Mouse (Mus musculus) hindbrain, embryonic 15.5 days (tissue): ENCODE data around the gene Elf2. TPM values are rescaled to one million over a fixed set of nuclear protein-coding genes. Genes with fewer than 3 reads are reported as not detected.
"Not testable (repeated sequence)": the region's sequence is repeated elsewhere in the genome, so short reads cannot be mapped to it uniquely, and the experiment has no call there.

Experiments used
- ATAC-seq: fragments of 200-750 bp; cut with Nextera tagmentation; 2 replicates; pipeline ENCODE4 v1.8.0; 2017; ENCODE audit warnings: low read depth, moderate number of reproducible peaks, moderate TSS enrichment; ENCODE audit not compliant: low FRiP score
- H3K27ac ChIP-seq: fragments of 300-500 bp; sonication (generic); replicated peaks from 2 replicates; pipeline ENCODE4 v1.5.1; 2015; ENCODE audit warnings: mild to moderate bottlenecking, inconsistent platforms
- H3K27me3 ChIP-seq: fragments of 300-500 bp; sonication (generic); 2 replicates; pipeline ENCODE4 v1.6.1; 2015; ENCODE audit warnings: control low read depth, inconsistent platforms
- H3K36me3 ChIP-seq: fragments of 300-500 bp; sonication (generic); 2 replicates; pipeline ENCODE4 v1.6.1; 2015; ENCODE audit warnings: control low read depth, inconsistent platforms
- H3K4me1 ChIP-seq: fragments of 300-500 bp; sonication (generic); replicated peaks from 2 replicates; pipeline ENCODE4 v1.6.1; 2015; ENCODE audit warnings: control low read depth, inconsistent platforms
- H3K4me2 ChIP-seq: fragments of 300-500 bp; sonication (generic); 2 replicates; pipeline ENCODE4 v1.6.1; 2015; ENCODE audit warnings: moderate library complexity, mild to moderate bottlenecking, inconsistent platforms
- H3K4me3 ChIP-seq: fragments of 300-500 bp; sonication (generic); 2 replicates; pipeline ENCODE4 v1.5.1; 2015; ENCODE audit warnings: mild to moderate bottlenecking, inconsistent platforms
- H3K9ac ChIP-seq: fragments of 300-500 bp; sonication (generic); 2 replicates; pipeline ENCODE4 v1.6.1; 2015; ENCODE audit warnings: inconsistent platforms
- H3K9me3 ChIP-seq: fragments of 300-500 bp; sonication (generic); 2 replicates; pipeline ENCODE4 v1.6.1; 2016; ENCODE audit warnings: control low read depth, inconsistent platforms
- WGBS: fragments of 180-500 bp; shearing (Covaris S2); methylation state at CpG from one replicate; pipeline ENCODE4 v1.1.7; 2015; 5-methylcytosine and 5-hydroxymethylcytosine counted together
- polyA plus RNA-seq: library from polyadenylated mRNA; unstranded; fragments of >200 nt; fragmentation: Nextera tagmentation; extraction: Ambion mirVana; gene quantifications from 2 replicates; pipeline ENCODE4 v1.2.1, GENCODE M21; 2015

The Elf2 gene
- polyA plus RNA-seq, 1 experiment from 2014 or later: 34.2 TPM

DNA sequence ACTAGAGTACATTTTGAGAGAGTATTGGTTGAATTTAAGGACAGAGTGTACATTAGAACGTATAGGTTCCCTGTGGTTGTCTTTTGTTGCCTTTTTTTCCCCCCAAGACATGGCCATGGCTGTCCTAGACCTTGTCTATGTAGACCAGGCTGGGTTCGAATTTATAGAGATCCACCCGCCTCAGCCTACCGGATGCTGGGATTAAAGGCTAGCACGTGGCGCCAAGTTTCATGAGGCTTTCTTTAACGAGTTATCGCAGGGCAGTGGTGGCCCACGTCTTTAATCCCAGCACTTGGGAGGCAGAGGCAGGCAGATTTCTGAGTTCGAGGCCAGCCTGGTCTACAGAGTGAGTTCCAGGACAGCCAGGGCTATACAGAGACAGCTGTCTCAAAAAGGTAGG, 114.5 kb downstream of the Elf2 start:
- Histone ChIP-seq H3K36me3 (no peaks in the 10 kb centered on the region), H3K27ac (no peak overlapping the region), H3K9me3 (no peaks in the 10 kb centered on the region), H3K4me3 (peak overlapping the region; percentile 98), H3K9ac (no peak overlapping the region), H3K4me1 (peaks cover 49% of the 10 kb centered on the region), H3K27me3 (no peaks in the 10 kb centered on the region), H3K4me2 (peak overlapping the region; percentile 82)
- ATAC-seq: no peak
- WGBS: 94% methylated on average over 10 of the region's 10 CpGs

GRCm38 (mm10) chr3:51225226-51225750, 115.2 kb downstream of the Elf2 start:
- WGBS: 1% methylated on average over 33 of the region's 39 CpGs
- Histone ChIP-seq H3K36me3 (no peaks in the 10 kb centered on the region), H3K4me3 (peak overlapping the region; percentile 98), H3K27ac (peak overlapping the region; percentile 100), H3K9me3 (no peaks in the 10 kb centered on the region), H3K4me2 (peak overlapping the region; percentile 82), H3K9ac (peak overlapping the region; percentile 93), H3K4me1 (peaks cover 46% of the 10 kb centered on the region), H3K27me3 (no peaks in the 10 kb centered on the region)
- no peak for ATAC-seq

DNA sequence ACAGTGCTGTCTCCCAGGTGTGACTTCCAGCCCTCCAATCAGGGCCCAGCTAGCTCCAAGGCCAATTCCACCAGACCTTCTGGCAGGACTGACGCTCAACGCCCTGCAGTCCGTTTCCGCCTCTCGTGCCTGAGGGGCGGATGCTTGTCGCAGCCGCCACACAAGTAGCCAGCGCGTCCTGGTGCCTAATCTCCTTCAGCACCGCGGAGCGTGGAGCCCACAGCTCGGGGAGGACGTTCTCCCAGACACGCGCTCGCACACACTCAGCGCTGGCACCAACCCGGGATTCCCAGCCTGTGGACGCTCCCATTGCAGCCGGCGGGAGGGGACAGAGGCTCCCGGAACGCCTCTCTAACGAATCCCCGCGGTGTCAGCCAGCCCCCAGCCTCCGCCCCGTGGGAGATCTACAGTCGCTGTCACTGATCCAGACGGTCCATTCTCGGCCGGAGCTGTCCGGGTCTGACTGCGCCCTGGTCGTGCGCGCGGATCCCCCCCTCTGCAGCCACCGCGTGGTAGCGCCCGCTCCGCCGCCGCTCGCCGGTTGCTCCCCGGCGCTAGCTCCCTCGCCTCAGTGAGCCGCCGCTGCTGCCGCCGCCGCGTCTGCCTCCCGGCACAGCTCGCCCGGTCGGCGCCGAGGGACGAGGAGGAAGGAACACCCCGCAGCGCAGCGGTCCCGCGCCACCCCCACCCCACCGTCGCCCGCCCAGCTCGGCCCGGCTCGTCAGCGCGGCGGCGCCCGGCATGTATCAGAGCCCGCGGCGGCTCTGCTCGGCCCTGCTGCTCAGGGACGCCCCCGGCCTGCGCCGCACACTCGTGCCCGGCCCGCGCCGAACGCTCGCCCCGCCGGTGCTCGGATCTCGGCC, 115.9 kb downstream of the Elf2 start, which contains the start of gene Noct:
Noct (plus strand) TSS at position 85 of the 863 bp plus-strand sequence.
- H3K4me2 ChIP-seq: peak within 1 kb of the TSS; percentile 82
- WGBS: under 1% methylated on average over 81 of the region's 100 CpGs

GRCm38 (mm10) chr3:51223556-51223955, 116.9 kb downstream of the Elf2 start:
- peak overlapping the region; percentile 100 for H3K27ac ChIP-seq
- 16% methylated on average over 5 of the region's 5 CpGs for WGBS
- H3K36me3 ChIP-seq: no peaks in the 10 kb centered on the region
- H3K27me3 ChIP-seq: no peaks in the 10 kb centered on the region
- H3K9me3 ChIP-seq: no peaks in the 10 kb centered on the region
- peak overlapping the region; percentile 82 for H3K4me2 ChIP-seq
- peak overlapping the region; percentile 93; the same call in 1 of the 2 replicates for H3K9ac ChIP-seq
- peaks cover 38% of the 10 kb centered on the region for H3K4me1 ChIP-seq
- H3K4me3 ChIP-seq: peak overlapping the region; percentile 98
- no peak for ATAC-seq

More for the DNA sequence above, 115.9 kb downstream of the Elf2 start, which contains the start of gene Noct:
- peak within 1 kb of the TSS; percentile 98 for H3K4me3 ChIP-seq
- H3K9me3 ChIP-seq: no peaks in the 10 kb centered on the region
- peak within 1 kb of the TSS; percentile 100 for H3K27ac ChIP-seq
- peaks cover 46% of the 10 kb centered on the region for H3K4me1 ChIP-seq
- ATAC-seq: peak; percentile 91
- no peaks in the 10 kb centered on the region for H3K27me3 ChIP-seq
- peak within 1 kb of the TSS; percentile 93 for H3K9ac ChIP-seq
- no peaks in the 10 kb centered on the region for H3K36me3 ChIP-seq

GRCm38 (mm10) chr3:51222834-51223460, 117.5 kb downstream of the Elf2 start:
- ATAC-seq: no peak
- H3K36me3 ChIP-seq: no peaks in the 10 kb centered on the region
- no peaks in the 10 kb centered on the region for H3K9me3 ChIP-seq
- H3K4me3 ChIP-seq: no peak overlapping the region
- 67% methylated on average over 10 of the region's 10 CpGs for WGBS
- H3K4me1 ChIP-seq: peaks cover 36% of the 10 kb centered on the region
- H3K27ac ChIP-seq: 0 out of 2 replicates have a peak overlapping the region, but pooled peaks have one; percentile 100
- H3K4me2 ChIP-seq: no peak overlapping the region
- no peak overlapping the region for H3K9ac ChIP-seq
- no peaks in the 10 kb centered on the region for H3K27me3 ChIP-seq

DNA sequence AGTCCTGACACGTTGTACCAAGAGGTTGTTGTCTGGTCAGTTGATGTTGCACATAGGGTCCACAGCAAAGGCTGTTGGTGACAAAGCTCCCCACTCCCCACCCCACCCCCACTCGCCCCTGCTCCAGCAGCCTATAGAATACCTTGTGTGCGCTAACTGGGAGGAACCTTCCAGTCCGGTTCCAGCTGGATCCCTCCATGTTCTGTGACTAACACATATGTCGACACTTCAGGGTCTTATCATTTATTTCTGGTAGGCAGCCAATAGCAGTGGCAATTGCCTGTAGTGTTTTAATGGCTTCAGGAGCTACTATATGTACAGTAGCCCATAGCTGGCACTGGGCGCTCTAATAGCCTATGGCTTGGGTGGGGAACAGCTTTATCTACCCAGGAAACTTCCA, 118.2 kb downstream of the Elf2 start:
- Histone ChIP-seq H3K9me3 (no peaks in the 10 kb centered on the region), H3K4me3 (no peak overlapping the region), H3K9ac (no peak overlapping the region), H3K36me3 (no peaks in the 10 kb centered on the region), H3K27ac (no peak overlapping the region), H3K4me2 (no peak overlapping the region), H3K27me3 (no peaks in the 10 kb centered on the region), H3K4me1 (peaks cover 32% of the 10 kb centered on the region)
- 89% methylated on average over 6 of the region's 6 CpGs for WGBS
- ATAC-seq: no peak

DNA sequence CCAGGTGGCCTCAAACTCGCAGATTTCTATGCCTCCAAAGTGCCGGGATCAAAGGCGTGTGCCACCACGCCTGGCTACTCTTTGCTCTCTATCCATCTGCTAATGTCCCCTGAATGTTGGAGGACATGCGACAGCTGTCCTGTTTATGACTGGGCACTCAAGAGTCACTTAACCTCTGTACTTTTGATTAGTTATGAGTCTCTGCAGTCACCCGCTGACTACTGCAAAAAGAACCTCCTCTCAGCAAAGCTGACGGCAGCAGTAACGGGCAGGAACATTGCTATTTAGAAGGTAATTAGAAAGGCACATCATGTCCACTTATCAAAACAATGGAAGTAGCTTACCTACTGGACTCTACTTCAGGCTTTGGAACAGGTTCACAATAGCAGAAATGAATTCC, 118.6 kb downstream of the Elf2 start:
- no peaks in the 10 kb centered on the region for H3K36me3 ChIP-seq
- no peak overlapping the region for H3K27ac ChIP-seq
- no peak overlapping the region for H3K4me3 ChIP-seq
- no peak overlapping the region for H3K9ac ChIP-seq
- H3K4me1 ChIP-seq: peaks cover 28% of the 10 kb centered on the region
- H3K27me3 ChIP-seq: no peaks in the 10 kb centered on the region
- WGBS: 79% methylated on average over 8 of the region's 8 CpGs
- no peak for ATAC-seq
- H3K4me2 ChIP-seq: no peak overlapping the region
- no peaks in the 10 kb centered on the region for H3K9me3 ChIP-seq

DNA sequence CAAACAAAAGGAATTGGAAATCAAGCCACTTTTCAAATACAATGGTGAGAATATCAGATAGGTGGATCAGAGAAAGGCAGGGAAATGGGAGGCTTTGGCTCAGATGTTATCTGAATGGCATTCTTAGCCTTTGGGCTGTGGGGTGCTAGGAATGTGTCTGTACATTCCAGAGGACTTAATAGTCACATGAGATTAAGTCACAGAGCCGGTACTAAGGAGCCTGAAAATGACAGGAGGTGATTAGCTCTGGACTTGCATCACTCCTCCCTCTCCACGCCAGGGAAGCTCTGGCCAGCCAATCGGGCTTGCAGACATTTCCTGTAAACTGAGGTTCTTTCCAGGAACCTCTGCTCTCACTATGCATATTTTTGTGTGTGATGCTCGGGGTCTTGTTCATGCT, 119.6 kb downstream of the Elf2 start:
- H3K9me3 ChIP-seq: no peaks in the 10 kb centered on the region
- H3K4me1 ChIP-seq: peaks cover 18% of the 10 kb centered on the region
- 57% methylated on average over 4 of the region's 4 CpGs for WGBS
- no peak overlapping the region for H3K27ac ChIP-seq
- H3K9ac ChIP-seq: no peak overlapping the region
- no peaks in the 10 kb centered on the region for H3K36me3 ChIP-seq
- H3K27me3 ChIP-seq: no peaks in the 10 kb centered on the region
- no peak overlapping the region for H3K4me3 ChIP-seq
- ATAC-seq: no peak
- H3K4me2 ChIP-seq: no peak overlapping the region

- H3K9me3 ChIP-seq: no peaks in the 10 kb centered on the region
- H3K36me3 ChIP-seq: no peaks in the 10 kb centered on the region
- 91% methylated on average over 5 of the region's 5 CpGs for WGBS
- H3K27me3 ChIP-seq: no peaks in the 10 kb centered on the region
- H3K4me3 ChIP-seq: no peak overlapping the region
- peaks cover 12% of the 10 kb centered on the region for H3K4me1 ChIP-seq
- no peak overlapping the region for H3K4me2 ChIP-seq
- no peak for ATAC-seq
- H3K27ac ChIP-seq: no peak overlapping the region
- no peak overlapping the region for H3K9ac ChIP-seq
Measured at GRCm38 (mm10) chr3:51219213-51219612, 121.2 kb downstream of the Elf2 start.

GRCm38 (mm10) chr3:51218385-51218784, 122.1 kb downstream of the Elf2 start:
- not testable (repeated sequence) for H3K36me3 ChIP-seq, H3K4me3 ChIP-seq, H3K27me3 ChIP-seq, H3K9me3 ChIP-seq, H3K27ac ChIP-seq, H3K9ac ChIP-seq, H3K4me2 ChIP-seq, ATAC-seq, H3K4me1 ChIP-seq
- 95% methylated on average over 6 of the region's 6 CpGs for WGBS

- not testable (repeated sequence) for H3K36me3 ChIP-seq, H3K27ac ChIP-seq, H3K9me3 ChIP-seq, H3K9ac ChIP-seq, H3K4me3 ChIP-seq, H3K27me3 ChIP-seq, H3K4me2 ChIP-seq, ATAC-seq, H3K4me1 ChIP-seq
- 87% methylated on average over 7 of the region's 10 CpGs for WGBS
Measured at GRCm38 (mm10) chr3:51216351-51216750, 124.1 kb downstream of the Elf2 start.

DNA sequence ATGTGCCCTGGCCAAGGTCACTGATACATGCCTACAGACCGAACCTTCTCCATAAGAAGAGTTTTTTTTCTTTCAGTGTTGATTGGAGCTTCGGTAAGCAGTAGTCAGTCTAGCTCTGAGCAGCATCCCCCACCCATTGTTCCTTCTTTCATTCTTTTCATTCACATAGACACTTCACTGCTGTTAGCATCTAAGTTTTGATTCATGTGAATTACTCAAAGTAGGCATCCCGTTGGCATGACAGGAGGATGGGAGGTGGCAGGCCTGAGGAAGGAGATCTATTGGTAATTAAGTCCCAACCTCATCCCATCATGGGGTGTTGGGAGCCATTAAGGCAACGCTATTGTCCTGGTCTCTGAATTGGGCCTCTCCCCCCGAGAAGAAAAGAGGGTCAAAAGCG, 124.8 kb downstream of the Elf2 start:
- no peaks in the 10 kb centered on the region for H3K27me3 ChIP-seq
- H3K36me3 ChIP-seq: no peaks in the 10 kb centered on the region
- H3K27ac ChIP-seq: no peak overlapping the region
- no peaks in the 10 kb centered on the region for H3K4me1 ChIP-seq
- whole genome bisulfite sequencing: 84% methylated on average over 6 of the region's 6 CpGs
- no peak for ATAC-seq
- H3K4me3 ChIP-seq: no peak overlapping the region
- H3K9ac ChIP-seq: no peak overlapping the region
- H3K4me2 ChIP-seq: no peak overlapping the region
- H3K9me3 ChIP-seq: no peaks in the 10 kb centered on the region
